Mouse (Mus musculus): ENCODE results near the gene Cdhr3. TPM values are rescaled to one million over a fixed set of nuclear protein-coding genes. Genes with fewer than 3 reads are reported as not detected.

The Cdhr3 gene
- polyA plus RNA-seq, 1 experiment from 2014 or later = 0.32 TPM

GRCm38 (mm10) chr12:33024524-33024923, 68.2 kb downstream of the Cdhr3 start:
- ATAC-seq (ENCODE audit: low FRiP score) = no peak
- WGBS = 78% methylated on average over 6 of the region's 6 CpGs
- Histone ChIP-seq H3K4me1 (replicated peaks; ENCODE audit: control insufficient read depth, insufficient read depth, low read length) (peaks cover 2% of the 10 kb centered on the region; the same call in 1 of the 2 replicates), H3K36me3 (ENCODE audit: control insufficient read depth, insufficient read depth, low read length) (no peaks in the 10 kb centered on the region), H3K9me3 (ENCODE audit: control insufficient read depth, low read length) (no peaks in the 10 kb centered on the region), H3K4me3 (ENCODE audit: low read depth, low read length) (no peak overlapping the region), H3K27ac (ENCODE audit: low read depth, low read length) (no peak overlapping the region), H3K4me2 (replicated peaks; ENCODE audit: low read depth, low read length) (no peak overlapping the region), H3K27me3 (ENCODE audit: control insufficient read depth, insufficient read depth, low read length) (no peaks in the 10 kb centered on the region), H3K9ac (ENCODE audit: low read depth, low read length) (no peak overlapping the region)
- DNase-seq (ENCODE audit: low spot score) = no peak

- no peak overlapping the region for H3K4me2 ChIP-seq (replicated peaks; ENCODE audit: low read depth, low read length)
- no peaks in the 10 kb centered on the region for H3K4me1 ChIP-seq (replicated peaks; ENCODE audit: control insufficient read depth, insufficient read depth, low read length)
- no peaks in the 10 kb centered on the region for H3K27me3 ChIP-seq (ENCODE audit: control insufficient read depth, insufficient read depth, low read length)
- no peaks in the 10 kb centered on the region for H3K9me3 ChIP-seq (ENCODE audit: control insufficient read depth, low read length)
- H3K9ac ChIP-seq (ENCODE audit: low read depth, low read length) = no peak overlapping the region
- DNase-seq (ENCODE audit: low spot score) (no peak), ATAC-seq (ENCODE audit: low FRiP score) (no peak)
- 93% methylated on average over 4 of the region's 4 CpGs for WGBS
- H3K36me3 ChIP-seq (ENCODE audit: control insufficient read depth, insufficient read depth, low read length) = no peaks in the 10 kb centered on the region
- no peak overlapping the region for H3K4me3 ChIP-seq (ENCODE audit: low read depth, low read length)
- no peak overlapping the region for H3K27ac ChIP-seq (ENCODE audit: low read depth, low read length)
Measured at GRCm38 (mm10) chr12:33021751-33022150, 70.9 kb downstream of the Cdhr3 start.

DNA sequence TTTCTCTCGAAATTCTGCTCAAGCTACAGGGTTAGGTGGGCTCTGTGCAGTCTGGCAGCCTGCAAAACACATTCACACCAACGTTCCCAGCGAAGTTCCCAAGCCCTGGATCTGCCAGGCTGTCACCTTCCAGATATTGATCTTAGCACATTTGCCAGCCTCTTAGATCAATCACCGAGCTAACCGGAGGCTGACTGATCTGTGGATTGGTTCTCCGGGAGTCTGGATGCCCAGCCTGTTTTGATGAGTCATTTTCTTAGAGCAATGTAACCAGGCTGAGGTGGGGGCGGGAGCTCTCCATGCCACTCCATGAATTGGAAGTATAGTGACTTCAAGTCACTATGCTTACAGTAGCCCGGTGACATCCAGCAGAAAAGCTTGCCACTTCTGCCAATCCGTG, 71.5 kb downstream of the Cdhr3 start:
- ATAC-seq (ENCODE audit: low FRiP score) (no peak), DNase-seq (ENCODE audit: low spot score) (no peak)
- no peaks in the 10 kb centered on the region for H3K36me3 ChIP-seq (ENCODE audit: control insufficient read depth, insufficient read depth, low read length)
- no peak overlapping the region for H3K4me3 ChIP-seq (ENCODE audit: low read depth, low read length)
- H3K9me3 ChIP-seq (ENCODE audit: control insufficient read depth, low read length) = no peaks in the 10 kb centered on the region
- no peak overlapping the region for H3K27ac ChIP-seq (ENCODE audit: low read depth, low read length)
- no peaks in the 10 kb centered on the region for H3K27me3 ChIP-seq (ENCODE audit: control insufficient read depth, insufficient read depth, low read length)
- WGBS = 84% methylated on average over 9 of the region's 9 CpGs
- no peak overlapping the region for H3K9ac ChIP-seq (ENCODE audit: low read depth, low read length)
- no peaks in the 10 kb centered on the region for H3K4me1 ChIP-seq (replicated peaks; ENCODE audit: control insufficient read depth, insufficient read depth, low read length)
- H3K4me2 ChIP-seq (replicated peaks; ENCODE audit: low read depth, low read length) = no peak overlapping the region

- Histone ChIP-seq H3K4me2 (replicated peaks; ENCODE audit: low read depth, low read length) (no peak overlapping the region), H3K36me3 (ENCODE audit: control insufficient read depth, insufficient read depth, low read length) (no peaks in the 10 kb centered on the region), H3K9ac (ENCODE audit: low read depth, low read length) (no peak overlapping the region), H3K9me3 (ENCODE audit: control insufficient read depth, low read length) (no peaks in the 10 kb centered on the region), H3K4me1 (replicated peaks; ENCODE audit: control insufficient read depth, insufficient read depth, low read length) (no peaks in the 10 kb centered on the region), H3K27me3 (ENCODE audit: control insufficient read depth, insufficient read depth, low read length) (no peaks in the 10 kb centered on the region), H3K27ac (ENCODE audit: low read depth, low read length) (no peak overlapping the region), H3K4me3 (ENCODE audit: low read depth, low read length) (no peak overlapping the region)
- DNase-seq (ENCODE audit: low spot score) (no peak), ATAC-seq (ENCODE audit: low FRiP score) (no peak)
- 92% methylated on average over 6 of the region's 6 CpGs for WGBS
Measured at GRCm38 (mm10) chr12:33020011-33020410, 72.7 kb downstream of the Cdhr3 start.

GRCm38 (mm10) chr12:33018601-33019000, 74.1 kb downstream of the Cdhr3 start:
- no peaks in the 10 kb centered on the region for H3K27me3 ChIP-seq (ENCODE audit: control insufficient read depth, insufficient read depth, low read length)
- WGBS = 85% methylated on average over 4 of the region's 4 CpGs
- no peak overlapping the region for H3K4me3 ChIP-seq (ENCODE audit: low read depth, low read length)
- ATAC-seq (ENCODE audit: low FRiP score) = no peak
- no peaks in the 10 kb centered on the region for H3K9me3 ChIP-seq (ENCODE audit: control insufficient read depth, low read length)
- no peak overlapping the region for H3K4me2 ChIP-seq (replicated peaks; ENCODE audit: low read depth, low read length)
- H3K4me1 ChIP-seq (replicated peaks; ENCODE audit: control insufficient read depth, insufficient read depth, low read length) = no peaks in the 10 kb centered on the region
- no peaks in the 10 kb centered on the region for H3K36me3 ChIP-seq (ENCODE audit: control insufficient read depth, insufficient read depth, low read length)
- no peak overlapping the region for H3K9ac ChIP-seq (ENCODE audit: low read depth, low read length)
- DNase-seq (ENCODE audit: low spot score) = no peak
- no peak overlapping the region for H3K27ac ChIP-seq (ENCODE audit: low read depth, low read length)

DNA sequence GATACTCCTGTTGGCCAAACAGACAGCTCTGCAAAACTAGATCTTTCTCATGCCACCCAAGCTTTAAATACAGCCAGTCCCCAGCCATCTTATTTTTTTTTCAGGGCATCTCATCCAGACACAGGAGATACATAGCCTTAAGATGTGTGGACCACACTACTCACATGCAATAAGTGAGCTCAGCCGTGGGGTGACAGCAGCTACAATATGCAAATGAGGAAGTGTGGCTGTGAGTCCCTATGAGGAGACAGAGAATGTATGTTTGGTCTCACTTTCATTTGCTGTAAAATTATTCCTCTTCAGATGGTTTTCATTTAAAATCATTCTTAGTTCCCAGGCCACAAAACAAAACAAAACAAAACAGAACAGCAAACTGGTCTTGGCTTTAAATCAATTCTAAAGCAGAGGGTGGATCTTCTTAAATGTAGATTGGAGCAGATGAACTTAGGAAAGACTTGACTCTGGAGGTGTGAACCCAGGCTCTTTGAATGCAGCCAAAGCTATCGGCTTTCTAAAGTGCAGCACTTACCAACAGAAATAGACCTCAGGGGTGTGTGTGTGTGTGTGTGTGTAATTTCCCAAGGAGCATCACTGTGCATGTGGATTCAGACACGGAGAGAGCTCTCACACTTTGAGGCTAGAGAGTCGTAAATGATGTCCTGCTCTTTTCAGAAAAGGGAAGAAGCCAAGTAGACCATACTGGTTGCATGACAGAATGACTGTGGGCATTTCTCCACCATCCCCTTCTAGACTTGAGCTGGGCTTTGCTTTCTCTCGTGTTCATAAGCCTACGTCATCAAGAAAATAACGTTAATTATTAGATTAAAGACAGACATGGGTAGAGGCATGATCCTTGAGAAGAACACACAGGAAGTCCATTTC, 75.6 kb downstream of the Cdhr3 start:
- no peaks in the 10 kb centered on the region for H3K27me3 ChIP-seq (ENCODE audit: control insufficient read depth, insufficient read depth, low read length)
- WGBS = 81% methylated on average over 7 of the region's 7 CpGs
- no peaks in the 10 kb centered on the region for H3K36me3 ChIP-seq (ENCODE audit: control insufficient read depth, insufficient read depth, low read length)
- no peak overlapping the region for H3K9ac ChIP-seq (ENCODE audit: low read depth, low read length)
- no peaks in the 10 kb centered on the region for H3K4me1 ChIP-seq (replicated peaks; ENCODE audit: control insufficient read depth, insufficient read depth, low read length)
- H3K27ac ChIP-seq (ENCODE audit: low read depth, low read length) = no peak overlapping the region
- ATAC-seq (ENCODE audit: low FRiP score) (no peak), DNase-seq (ENCODE audit: low spot score) (no peak)
- no peak overlapping the region for H3K4me3 ChIP-seq (ENCODE audit: low read depth, low read length)
- no peaks in the 10 kb centered on the region for H3K9me3 ChIP-seq (ENCODE audit: control insufficient read depth, low read length)
- H3K4me2 ChIP-seq (replicated peaks; ENCODE audit: low read depth, low read length) = no peak overlapping the region

- no peak overlapping the region for H3K27ac ChIP-seq (ENCODE audit: low read depth, low read length)
- no peaks in the 10 kb centered on the region for H3K9me3 ChIP-seq (ENCODE audit: control insufficient read depth, low read length)
- H3K4me2 ChIP-seq (replicated peaks; ENCODE audit: low read depth, low read length) = no peak overlapping the region
- ATAC-seq (ENCODE audit: low FRiP score) (no peak), DNase-seq (ENCODE audit: low spot score) (no peak)
- H3K9ac ChIP-seq (ENCODE audit: low read depth, low read length) = no peak overlapping the region
- H3K4me3 ChIP-seq (ENCODE audit: low read depth, low read length) = no peak overlapping the region
- H3K4me1 ChIP-seq (replicated peaks; ENCODE audit: control insufficient read depth, insufficient read depth, low read length) = no peaks in the 10 kb centered on the region
- H3K36me3 ChIP-seq (ENCODE audit: control insufficient read depth, insufficient read depth, low read length) = no peaks in the 10 kb centered on the region
- 84% methylated on average over 1 of the region's 1 CpGs for WGBS
- no peaks in the 10 kb centered on the region for H3K27me3 ChIP-seq (ENCODE audit: control insufficient read depth, insufficient read depth, low read length)
Measured at GRCm38 (mm10) chr12:33015103-33015502, 77.6 kb downstream of the Cdhr3 start.

GRCm38 (mm10) chr12:33014050-33014796, 78.5 kb downstream of the Cdhr3 start:
- H3K4me1 ChIP-seq (replicated peaks; ENCODE audit: control insufficient read depth, insufficient read depth, low read length) = no peaks in the 10 kb centered on the region
- no peak for DNase-seq (ENCODE audit: low spot score)
- no peak overlapping the region for H3K9ac ChIP-seq (ENCODE audit: low read depth, low read length)
- 61% methylated on average over 7 of the region's 7 CpGs for WGBS
- no peak overlapping the region for H3K4me3 ChIP-seq (ENCODE audit: low read depth, low read length)
- no peaks in the 10 kb centered on the region for H3K27me3 ChIP-seq (ENCODE audit: control insufficient read depth, insufficient read depth, low read length)
- no peak overlapping the region for H3K4me2 ChIP-seq (replicated peaks; ENCODE audit: low read depth, low read length)
- H3K27ac ChIP-seq (ENCODE audit: low read depth, low read length) = no peak overlapping the region
- H3K36me3 ChIP-seq (ENCODE audit: control insufficient read depth, insufficient read depth, low read length) = no peaks in the 10 kb centered on the region
- ATAC-seq (ENCODE audit: low FRiP score) = no peak
- H3K9me3 ChIP-seq (ENCODE audit: control insufficient read depth, low read length) = no peaks in the 10 kb centered on the region

Data from hindbrain, embryonic 11.5 days (tissue).